Mouse (Mus musculus) limb, embryonic 11.5 days (tissue): Measurements from ENCODE around the gene Rps3. TPM values are rescaled to one million over a fixed set of nuclear protein-coding genes. Genes with fewer than 3 reads are reported as not detected.

ENCODE experiments used
- ATAC-seq: fragments of 200-750 bp; cut with Nextera tagmentation; 2 replicates; pipeline ENCODE4 v1.8.0; 2017; ENCODE audit warnings: low read depth; ENCODE audit not compliant: insufficient number of reproducible peaks, low FRiP score, low TSS enrichment
- DNase-seq: peaks from one replicate; pipeline ENCODE4 v3.0.0-alpha.2; 2015; ENCODE audit warnings: low spot score
- H3K27ac ChIP-seq: fragments of 300-500 bp; sonication (generic); replicated peaks from 2 replicates; pipeline ENCODE4 v1.5.1; 2014; ENCODE audit warnings: low read depth, mild to moderate bottlenecking, low read length
- H3K27me3 ChIP-seq: fragments of 300-500 bp; sonication (generic); 2 replicates; pipeline ENCODE4 v1.6.1; 2014; ENCODE audit warnings: mild to moderate bottlenecking, low read length, mixed read lengths; ENCODE audit not compliant: control insufficient read depth, insufficient read depth
- H3K36me3 ChIP-seq: fragments of 300-500 bp; sonication (generic); 2 replicates; pipeline ENCODE4 v1.6.1; 2014; ENCODE audit warnings: mild to moderate bottlenecking, low read length, moderate library complexity, mixed read lengths; ENCODE audit not compliant: control insufficient read depth, insufficient read depth
- H3K4me1 ChIP-seq: fragments of 300-500 bp; sonication (generic); 2 replicates; pipeline ENCODE4 v1.6.1; 2014; ENCODE audit warnings: low read length, mixed read lengths; ENCODE audit not compliant: control insufficient read depth, insufficient read depth
- H3K4me2 ChIP-seq: fragments of 300-500 bp; sonication (generic); 2 replicates; pipeline ENCODE4 v1.6.1; 2014; ENCODE audit warnings: low read depth, mild to moderate bottlenecking, moderate library complexity; ENCODE audit not compliant: severe bottlenecking
- H3K4me3 ChIP-seq: fragments of 300-500 bp; sonication (generic); 2 replicates; pipeline ENCODE4 v1.5.1; 2014; ENCODE audit warnings: low read depth, low read length
- H3K9ac ChIP-seq: fragments of 300-500 bp; sonication (generic); 2 replicates; pipeline ENCODE4 v1.6.1; 2014; ENCODE audit warnings: mild to moderate bottlenecking, low read length
- H3K9me3 ChIP-seq: fragments of 300-500 bp; sonication (generic); 2 replicates; pipeline ENCODE4 v1.6.1; 2016; ENCODE audit warnings: low read length; ENCODE audit not compliant: control insufficient read depth
- WGBS: fragments of 180-500 bp; shearing (Covaris S2); extraction: QIAGEN DNeasy Blood & Tissue Kit; methylation state at CpG from one replicate; pipeline ENCODE4 v1.1.7; 2014; 5-methylcytosine and 5-hydroxymethylcytosine counted together
- polyA plus RNA-seq: library from polyadenylated mRNA; unstranded; fragments of >200 nt; fragmentation: Nextera tagmentation; extraction: Ambion mirVana; gene quantifications from 2 replicates; pipeline ENCODE4 v1.2.1, GENCODE M21; 2014

The Rps3 gene
- polyA plus RNA-seq, 1 experiment from 2014 or later: 880 TPM

DNA sequence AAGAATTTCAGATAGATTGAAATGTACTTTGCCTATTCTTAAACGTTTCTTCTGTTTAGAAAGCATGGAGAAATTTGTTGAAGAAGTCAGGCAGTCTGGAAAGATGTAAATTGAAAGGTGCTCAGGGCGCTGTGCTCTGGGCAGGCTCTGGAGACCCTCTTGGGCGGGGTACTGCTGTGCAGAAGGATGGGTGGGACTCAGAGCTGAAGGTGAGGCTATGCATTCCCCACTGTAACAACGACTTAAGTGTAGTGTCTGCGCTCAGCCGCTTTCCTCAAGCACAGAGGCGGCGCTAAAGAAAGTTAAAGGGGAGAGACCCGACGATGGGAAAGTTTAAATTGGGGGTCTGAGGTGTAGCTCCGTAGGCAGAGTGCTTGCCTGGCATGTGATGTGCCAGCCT is 53.3 kb downstream of the Rps3 start:
- 60% methylated on average over 11 of the region's 11 CpGs for WGBS

DNA sequence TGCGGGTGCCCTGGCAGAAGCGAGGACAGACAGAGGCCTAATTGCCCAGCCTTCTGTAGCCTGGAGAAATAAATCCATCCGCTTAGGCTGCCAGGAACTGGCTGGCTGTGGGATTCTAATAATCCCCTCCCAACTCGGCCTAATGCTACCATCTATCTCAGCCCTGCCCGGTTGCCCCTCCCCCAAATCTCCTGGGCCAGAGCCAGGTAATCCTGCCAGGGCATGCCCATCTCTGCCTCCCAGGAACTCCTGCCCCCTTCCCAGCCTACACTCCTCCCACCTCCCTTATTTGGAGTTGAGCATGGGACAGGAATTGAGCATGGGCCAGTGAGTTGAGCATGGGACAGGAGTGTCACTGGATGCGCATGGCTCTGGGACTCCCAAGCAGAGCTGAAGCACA is 53.8 kb downstream of the Rps3 start:
- WGBS: 39% methylated on average over 6 of the region's 6 CpGs
- no peak overlapping the region for H3K4me2 ChIP-seq
- peaks cover 10% of the 10 kb centered on the region for H3K4me1 ChIP-seq
- no peaks in the 10 kb centered on the region for H3K27me3 ChIP-seq
- no peaks in the 10 kb centered on the region for H3K9me3 ChIP-seq
- H3K4me3 ChIP-seq: no peak overlapping the region
- no peak for DNase-seq
- H3K9ac ChIP-seq: no peak overlapping the region
- ATAC-seq: no peak
- no peak overlapping the region for H3K27ac ChIP-seq
- no peaks in the 10 kb centered on the region for H3K36me3 ChIP-seq

More for the DNA sequence above, 53.3 kb downstream of the Rps3 start:
- Histone ChIP-seq H3K4me3 (no peak overlapping the region), H3K9ac (no peak overlapping the region), H3K4me2 (no peak overlapping the region), H3K4me1 (peaks cover 10% of the 10 kb centered on the region), H3K9me3 (no peaks in the 10 kb centered on the region), H3K36me3 (no peaks in the 10 kb centered on the region), H3K27ac (no peak overlapping the region), H3K27me3 (no peaks in the 10 kb centered on the region)
- DNase-seq (no peak), ATAC-seq (no peak)

DNA sequence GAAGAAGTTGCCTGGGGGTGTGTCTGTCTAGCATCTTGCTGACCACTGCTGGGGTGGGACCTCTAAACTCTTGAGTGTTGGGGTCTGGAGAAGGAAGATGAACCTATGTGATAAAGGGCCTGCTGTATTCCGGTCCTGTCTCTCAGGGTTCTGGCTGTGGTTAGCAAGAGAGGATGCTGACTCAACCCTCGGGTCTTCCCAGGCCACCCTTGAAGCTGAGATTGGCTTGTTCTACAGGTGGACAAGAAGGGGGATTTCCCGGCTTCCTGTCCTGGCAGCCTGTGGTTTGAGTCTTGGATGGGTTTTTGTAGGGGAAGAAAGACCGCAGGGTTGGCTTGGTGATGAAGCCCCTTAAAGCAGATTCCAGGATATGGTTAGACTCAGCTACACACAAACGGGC is 54.7 kb downstream of the Rps3 start:
- DNase-seq (no peak), ATAC-seq (no peak)
- no peak overlapping the region for H3K27ac ChIP-seq
- peaks cover 9% of the 10 kb centered on the region; the same call in 1 of the 2 replicates for H3K4me1 ChIP-seq
- no peaks in the 10 kb centered on the region for H3K9me3 ChIP-seq
- no peaks in the 10 kb centered on the region for H3K27me3 ChIP-seq
- H3K9ac ChIP-seq: no peak overlapping the region
- H3K4me2 ChIP-seq: no peak overlapping the region
- H3K4me3 ChIP-seq: no peak overlapping the region
- no peaks in the 10 kb centered on the region for H3K36me3 ChIP-seq
- WGBS: 88% methylated on average over 5 of the region's 5 CpGs

DNA sequence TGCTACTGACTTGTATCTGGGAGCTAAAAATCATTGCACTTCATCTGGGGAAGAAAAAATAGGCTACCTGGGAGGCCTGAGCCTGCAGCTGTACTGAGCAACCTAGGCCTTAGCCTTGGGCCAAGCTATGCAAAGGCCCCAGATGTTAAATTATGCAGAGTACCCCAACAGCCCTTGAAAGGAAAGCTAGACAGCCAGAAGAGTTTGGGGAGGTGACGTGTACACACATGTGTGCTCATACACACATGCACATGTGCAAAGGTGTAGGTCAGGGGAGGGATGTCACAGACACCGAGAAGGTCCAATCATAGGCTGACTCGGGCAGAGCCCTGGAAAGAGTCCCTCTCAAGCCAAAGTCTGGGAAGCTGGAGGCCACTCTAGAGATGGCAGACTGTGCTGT is 55.6 kb downstream of the Rps3 start:
- 91% methylated on average over 3 of the region's 3 CpGs for WGBS
- H3K27me3 ChIP-seq: no peaks in the 10 kb centered on the region
- H3K27ac ChIP-seq: no peak overlapping the region
- no peak overlapping the region for H3K4me3 ChIP-seq
- no peaks in the 10 kb centered on the region for H3K9me3 ChIP-seq
- H3K9ac ChIP-seq: no peak overlapping the region
- ATAC-seq (no peak), DNase-seq (no peak)
- no peaks in the 10 kb centered on the region for H3K36me3 ChIP-seq
- H3K4me2 ChIP-seq: no peak overlapping the region
- H3K4me1 ChIP-seq: peaks cover 5% of the 10 kb centered on the region; the same call in 1 of the 2 replicates

Other genes starting within 250 kb of the Rps3 start
- gene Mogat2, start 245.1 kb downstream of the Rps3 start, polyA plus RNA-seq: 37.0 and 41.3 TPM in 2 replicates
- gene Map6, start 216.3 kb downstream of the Rps3 start, polyA plus RNA-seq: 4.1 and 4.7 TPM in 2 replicates
- 413 and 429 TPM in 2 replicates for gene Serpinh1, start 130.5 kb downstream of the Rps3 start, polyA plus RNA-seq
- 7.9 and 8.5 TPM in 2 replicates for gene Gdpd5, start 102.3 kb downstream of the Rps3 start, polyA plus RNA-seq
- 0.35 and 0.65 TPM in 2 replicates for gene Klhl35, start 17.7 kb downstream of the Rps3 start, polyA plus RNA-seq
- 2.9 and 3.3 TPM in 2 replicates for gene Arrb1, start 51.7 kb upstream of the Rps3 start, polyA plus RNA-seq
- 0.12 and 0.13 TPM in 2 replicates for gene Tpbgl, start 143.4 kb upstream of the Rps3 start, polyA plus RNA-seq
- 0.72 and 0.79 TPM in 2 replicates for gene Slco2b1, start 227.6 kb upstream of the Rps3 start, polyA plus RNA-seq
- not detected in 2 replicates for gene Olfr520, start 246.5 kb upstream of the Rps3 start, polyA plus RNA-seq